Mouse (Mus musculus) midbrain, embryonic 14.5 days (tissue): ENCODE data around the gene Tjp1. TPM values are rescaled to one million over a fixed set of nuclear protein-coding genes. Genes with fewer than 3 reads are reported as not detected.

Experiments used
- ATAC-seq: fragments of 200-750 bp; cut with Nextera tagmentation; 2 replicates; pipeline ENCODE4 v1.8.0; 2017; ENCODE audit warnings: moderate number of reproducible peaks, moderate library complexity; ENCODE audit not compliant: low FRiP score, low TSS enrichment
- DNase-seq: peaks from one replicate; pipeline ENCODE4 v3.0.0-alpha.2; 2015
- H3K27ac ChIP-seq: fragments of 300-500 bp; sonication (generic); replicated peaks from 2 replicates; pipeline ENCODE4 v1.5.1; 2014; ENCODE audit warnings: mild to moderate bottlenecking, low read depth, low read length, moderate library complexity
- H3K27me3 ChIP-seq: fragments of 300-500 bp; sonication (generic); 2 replicates; pipeline ENCODE4 v1.6.1; 2014; ENCODE audit warnings: low read length, control low read depth, mixed read lengths; ENCODE audit not compliant: control insufficient read depth, insufficient read depth
- H3K36me3 ChIP-seq: fragments of 300-500 bp; sonication (generic); 2 replicates; pipeline ENCODE4 v1.6.1; 2014; ENCODE audit warnings: low read length, control low read depth; ENCODE audit not compliant: control insufficient read depth, insufficient read depth
- H3K4me1 ChIP-seq: fragments of 300-500 bp; sonication (generic); 2 replicates; pipeline ENCODE4 v1.6.1; 2014; ENCODE audit warnings: mild to moderate bottlenecking, antibody characterized with exemption, low read length, control low read depth; ENCODE audit not compliant: control insufficient read depth, insufficient read depth
- H3K4me2 ChIP-seq: fragments of 300-500 bp; sonication (generic); 2 replicates; pipeline ENCODE4 v1.6.1; 2014; ENCODE audit warnings: mild to moderate bottlenecking, low read length, moderate library complexity
- H3K4me3 ChIP-seq: fragments of 300-500 bp; sonication (generic); replicated peaks from 2 replicates; pipeline ENCODE4 v1.5.1; 2014; ENCODE audit warnings: low read depth, low read length
- H3K9ac ChIP-seq: fragments of 300-500 bp; sonication (generic); replicated peaks from 2 replicates; pipeline ENCODE4 v1.6.1; 2014; ENCODE audit warnings: mild to moderate bottlenecking, low read length, moderate library complexity
- H3K9me3 ChIP-seq: fragments of 300-500 bp; sonication (generic); 2 replicates; pipeline ENCODE4 v1.6.1; 2016; ENCODE audit warnings: low read length, control low read depth, mixed read lengths; ENCODE audit not compliant: control insufficient read depth
- WGBS: fragments of 180-500 bp; shearing (Covaris S2); extraction: QIAGEN DNeasy Blood & Tissue Kit; methylation state at CpG from one replicate; pipeline ENCODE4 v1.1.7; 2014; 5-methylcytosine and 5-hydroxymethylcytosine counted together
- polyA plus RNA-seq: library from polyadenylated mRNA; unstranded; fragments of >200 nt; fragmentation: Nextera tagmentation; extraction: Ambion mirVana; gene quantifications from 2 replicates; pipeline ENCODE4 v1.2.1, GENCODE M21; 2014

The Tjp1 gene
- polyA plus RNA-seq, 1 experiment from 2014 or later: 22.4 TPM

GRCm38 (mm10) chr7:65497733-65498583 is 29.6 kb downstream of the Tjp1 start:
- no peaks in the 10 kb centered on the region for H3K9me3 ChIP-seq
- no peak for ATAC-seq
- H3K4me2 ChIP-seq: no peak overlapping the region
- H3K4me1 ChIP-seq: no peaks in the 10 kb centered on the region
- whole genome bisulfite sequencing: 50% methylated on average over 12 of the region's 12 CpGs
- H3K27ac ChIP-seq: no peak overlapping the region
- no peak overlapping the region for H3K9ac ChIP-seq
- DNase-seq: peak; percentile 77
- H3K36me3 ChIP-seq: no peaks in the 10 kb centered on the region
- H3K27me3 ChIP-seq: no peaks in the 10 kb centered on the region
- H3K4me3 ChIP-seq: no peak overlapping the region

- Histone ChIP-seq H3K9ac (no peak overlapping the region), H3K4me3 (no peak overlapping the region), H3K4me2 (no peak overlapping the region), H3K27me3 (no peaks in the 10 kb centered on the region), H3K36me3 (no peaks in the 10 kb centered on the region), H3K4me1 (no peaks in the 10 kb centered on the region), H3K27ac (no peak overlapping the region), H3K9me3 (no peaks in the 10 kb centered on the region)
- 84% methylated on average over 7 of the region's 7 CpGs for WGBS
- DNase-seq: no peak
- ATAC-seq: no peak
Measured at GRCm38 (mm10) chr7:65490526-65490925, 37.1 kb downstream of the Tjp1 start.

GRCm38 (mm10) chr7:65489742-65490141 is 37.8 kb downstream of the Tjp1 start:
- Histone ChIP-seq H3K36me3 (no peaks in the 10 kb centered on the region), H3K27ac (no peak overlapping the region), H3K9me3 (no peaks in the 10 kb centered on the region), H3K27me3 (no peaks in the 10 kb centered on the region), H3K4me3 (no peak overlapping the region), H3K4me2 (no peak overlapping the region), H3K4me1 (no peaks in the 10 kb centered on the region), H3K9ac (no peak overlapping the region)
- DNase-seq (no peak), ATAC-seq (no peak)
- 69% methylated on average over 9 of the region's 9 CpGs for WGBS

GRCm38 (mm10) chr7:65489195-65489594 is 38.4 kb downstream of the Tjp1 start:
- ATAC-seq (no peak), DNase-seq (no peak)
- Histone ChIP-seq H3K27ac (no peak overlapping the region), H3K9ac (no peak overlapping the region), H3K4me2 (no peak overlapping the region), H3K9me3 (no peaks in the 10 kb centered on the region), H3K36me3 (no peaks in the 10 kb centered on the region), H3K4me3 (no peak overlapping the region), H3K27me3 (no peaks in the 10 kb centered on the region), H3K4me1 (no peaks in the 10 kb centered on the region)
- 81% methylated on average over 6 of the region's 6 CpGs for WGBS

- Histone ChIP-seq H3K27me3 (no peaks in the 10 kb centered on the region), H3K9me3 (no peaks in the 10 kb centered on the region), H3K9ac (no peak overlapping the region), H3K4me2 (peak overlapping the region; percentile 19; the same call in 1 of the 2 replicates), H3K4me3 (no peak overlapping the region), H3K36me3 (no peaks in the 10 kb centered on the region), H3K27ac (no peak overlapping the region), H3K4me1 (no peaks in the 10 kb centered on the region)
- DNase-seq: peak; percentile 44
- no peak for ATAC-seq
- 7% methylated on average over 13 of the region's 13 CpGs for WGBS
Measured at GRCm38 (mm10) chr7:65486259-65486681, 41.3 kb downstream of the Tjp1 start.

- no peaks in the 10 kb centered on the region for H3K4me1 ChIP-seq
- ATAC-seq (no peak), DNase-seq (no peak)
- H3K27ac ChIP-seq: no peak overlapping the region
- no peak overlapping the region for H3K4me2 ChIP-seq
- no peaks in the 10 kb centered on the region for H3K27me3 ChIP-seq
- no peak overlapping the region for H3K9ac ChIP-seq
- H3K4me3 ChIP-seq: no peak overlapping the region
- no peaks in the 10 kb centered on the region for H3K36me3 ChIP-seq
- no peaks in the 10 kb centered on the region for H3K9me3 ChIP-seq
- 79% methylated on average over 5 of the region's 5 CpGs for WGBS
Measured at GRCm38 (mm10) chr7:65484170-65484778, 43.3 kb downstream of the Tjp1 start.

GRCm38 (mm10) chr7:65482216-65482615 is 45.4 kb downstream of the Tjp1 start:
- DNase-seq (no peak), ATAC-seq (no peak)
- Histone ChIP-seq H3K4me1 (no peaks in the 10 kb centered on the region), H3K27me3 (no peaks in the 10 kb centered on the region), H3K4me2 (no peak overlapping the region), H3K4me3 (no peak overlapping the region), H3K9ac (no peak overlapping the region), H3K27ac (no peak overlapping the region), H3K9me3 (no peaks in the 10 kb centered on the region), H3K36me3 (no peaks in the 10 kb centered on the region)
- 73% methylated on average over 2 of the region's 2 CpGs for WGBS

- Histone ChIP-seq H3K36me3 (no peaks in the 10 kb centered on the region), H3K27me3 (no peaks in the 10 kb centered on the region), H3K4me2 (no peak overlapping the region), H3K4me3 (no peak overlapping the region), H3K27ac (no peak overlapping the region), H3K9me3 (no peaks in the 10 kb centered on the region), H3K9ac (no peak overlapping the region), H3K4me1 (0 out of 2 replicates have a peak, but pooled peaks cover 4% of the 10 kb centered on the region)
- WGBS: 78% methylated on average over 3 of the region's 3 CpGs
- ATAC-seq (no peak), DNase-seq (no peak)
Measured at GRCm38 (mm10) chr7:65472048-65472447, 55.5 kb downstream of the Tjp1 start.

GRCm38 (mm10) chr7:65471406-65471805 is 56.2 kb downstream of the Tjp1 start:
- Histone ChIP-seq H3K27me3 (no peaks in the 10 kb centered on the region), H3K4me3 (no peak overlapping the region), H3K9ac (no peak overlapping the region), H3K4me1 (0 out of 2 replicates have a peak, but pooled peaks cover 4% of the 10 kb centered on the region), H3K27ac (no peak overlapping the region), H3K4me2 (no peak overlapping the region), H3K36me3 (no peaks in the 10 kb centered on the region), H3K9me3 (no peaks in the 10 kb centered on the region)
- ATAC-seq (no peak), DNase-seq (no peak)
- 84% methylated on average over 6 of the region's 6 CpGs for WGBS
